Mouse (Mus musculus): Measurements from ENCODE around the gene Ntpcr. TPM values are rescaled to one million over a fixed set of nuclear protein-coding genes. Genes with fewer than 3 reads are reported as not detected.

The Ntpcr gene
- polyA plus RNA-seq, 1 experiment from 2014 or later: 31.4 TPM

GRCm38 (mm10) chr8:125740655-125741054 is 10.9 kb downstream of the Ntpcr start:
- Histone ChIP-seq H3K27me3 (ENCODE audit: control insufficient read depth, insufficient read depth, low read depth, low read length) (no peaks in the 10 kb centered on the region), H3K4me1 (replicated peaks; ENCODE audit: control insufficient read depth, insufficient read depth, low read length) (peaks cover 4% of the 10 kb centered on the region), H3K27ac (ENCODE audit: low read length) (no peak overlapping the region), H3K4me3 (ENCODE audit: low read length) (no peak overlapping the region), H3K36me3 (ENCODE audit: control insufficient read depth, insufficient read depth, low read length) (no peaks in the 10 kb centered on the region), H3K4me2 (ENCODE audit: low read depth, low read length) (no peak overlapping the region), H3K9me3 (ENCODE audit: control insufficient read depth, low read length) (no peaks in the 10 kb centered on the region), H3K9ac (ENCODE audit: low read length) (no peak overlapping the region)
- ATAC-seq (ENCODE audit: low read depth): no peak
- WGBS: 85% methylated on average over 10 of the region's 10 CpGs

GRCm38 (mm10) chr8:125741377-125741776 is 11.6 kb downstream of the Ntpcr start:
- H3K4me1 ChIP-seq (replicated peaks; ENCODE audit: control insufficient read depth, insufficient read depth, low read length): peaks cover 4% of the 10 kb centered on the region
- no peaks in the 10 kb centered on the region for H3K9me3 ChIP-seq (ENCODE audit: control insufficient read depth, low read length)
- H3K36me3 ChIP-seq (ENCODE audit: control insufficient read depth, insufficient read depth, low read length): no peaks in the 10 kb centered on the region
- H3K27ac ChIP-seq (ENCODE audit: low read length): peak overlapping the region; percentile 69
- no peak overlapping the region for H3K4me2 ChIP-seq (ENCODE audit: low read depth, low read length)
- H3K27me3 ChIP-seq (ENCODE audit: control insufficient read depth, insufficient read depth, low read depth, low read length): no peaks in the 10 kb centered on the region
- peak overlapping the region; percentile 22; the same call in 1 of the 2 replicates for H3K9ac ChIP-seq (ENCODE audit: low read length)
- H3K4me3 ChIP-seq (ENCODE audit: low read length): no peak overlapping the region
- ATAC-seq (ENCODE audit: low read depth): 0 out of 2 replicates have a peak, but pooled peaks have one; percentile 24
- 52% methylated on average over 5 of the region's 5 CpGs for WGBS

- WGBS: 19% methylated on average over 2 of the region's 2 CpGs
- peak overlapping the region; percentile 69 for H3K27ac ChIP-seq (ENCODE audit: low read length)
- H3K4me3 ChIP-seq (ENCODE audit: low read length): no peak overlapping the region
- H3K4me2 ChIP-seq (ENCODE audit: low read depth, low read length): no peak overlapping the region
- H3K4me1 ChIP-seq (replicated peaks; ENCODE audit: control insufficient read depth, insufficient read depth, low read length): peaks cover 4% of the 10 kb centered on the region
- no peak overlapping the region for H3K9ac ChIP-seq (ENCODE audit: low read length)
- H3K9me3 ChIP-seq (ENCODE audit: control insufficient read depth, low read length): no peaks in the 10 kb centered on the region
- peak; percentile 91 for ATAC-seq (ENCODE audit: low read depth)
- 0 out of 2 replicates have a peak, but pooled peaks cover 2% of the 10 kb centered on the region for H3K36me3 ChIP-seq (ENCODE audit: control insufficient read depth, insufficient read depth, low read length)
- no peaks in the 10 kb centered on the region for H3K27me3 ChIP-seq (ENCODE audit: control insufficient read depth, insufficient read depth, low read depth, low read length)
These were observed 12.1 kb downstream of the Ntpcr start for GRCm38 (mm10) chr8:125741855-125742254.

GRCm38 (mm10) chr8:125742406-125742805 is 12.6 kb downstream of the Ntpcr start:
- H3K4me1 ChIP-seq (replicated peaks; ENCODE audit: control insufficient read depth, insufficient read depth, low read length): peaks cover 4% of the 10 kb centered on the region
- H3K4me2 ChIP-seq (ENCODE audit: low read depth, low read length): no peak overlapping the region
- no peaks in the 10 kb centered on the region for H3K9me3 ChIP-seq (ENCODE audit: control insufficient read depth, low read length)
- H3K27me3 ChIP-seq (ENCODE audit: control insufficient read depth, insufficient read depth, low read depth, low read length): no peaks in the 10 kb centered on the region
- peak overlapping the region; percentile 45; the same call in 1 of the 2 replicates for H3K27ac ChIP-seq (ENCODE audit: low read length)
- 0 out of 2 replicates have a peak, but pooled peaks cover 2% of the 10 kb centered on the region for H3K36me3 ChIP-seq (ENCODE audit: control insufficient read depth, insufficient read depth, low read length)
- no peak overlapping the region for H3K9ac ChIP-seq (ENCODE audit: low read length)
- H3K4me3 ChIP-seq (ENCODE audit: low read length): no peak overlapping the region
- 52% methylated on average over 8 of the region's 8 CpGs for WGBS
- ATAC-seq (ENCODE audit: low read depth): peak; percentile 31; the same call in 1 of the 2 replicates

DNA sequence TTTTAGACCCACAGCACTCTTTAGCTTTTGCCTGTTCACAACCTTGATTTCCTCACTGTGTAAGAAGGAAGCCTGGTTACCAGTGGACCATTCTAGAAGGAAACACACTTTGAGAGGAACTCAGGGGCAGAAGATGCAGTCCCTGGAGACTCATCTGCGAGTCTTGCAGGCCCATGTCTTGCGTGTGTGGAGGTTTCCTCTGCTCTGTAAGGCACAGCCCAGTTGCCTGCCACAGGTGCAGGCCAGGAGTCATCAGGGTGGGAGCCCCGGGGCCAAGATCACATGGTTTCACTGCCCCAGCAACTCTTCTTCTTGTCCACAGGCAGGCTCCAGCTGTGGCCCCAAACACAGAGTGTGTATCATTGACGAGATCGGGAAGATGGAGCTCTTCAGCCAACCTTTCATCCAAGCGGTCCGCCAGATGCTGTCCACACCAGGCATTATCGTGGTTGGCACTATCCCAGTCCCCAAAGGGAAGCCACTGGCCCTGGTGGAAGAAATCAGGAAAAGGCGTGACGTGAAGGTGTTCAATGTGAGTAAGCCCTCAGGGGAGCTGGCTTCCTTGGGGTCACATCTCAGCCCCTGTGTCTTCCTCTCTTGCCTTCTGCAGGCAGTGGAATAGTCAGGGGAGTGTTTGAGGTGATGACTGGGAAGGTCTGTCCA is 15.3 kb downstream of the Ntpcr start:
- Histone ChIP-seq H3K27ac (ENCODE audit: low read length) (no peak overlapping the region), H3K27me3 (ENCODE audit: control insufficient read depth, insufficient read depth, low read depth, low read length) (no peaks in the 10 kb centered on the region), H3K36me3 (ENCODE audit: control insufficient read depth, insufficient read depth, low read length) (0 out of 2 replicates have a peak, but pooled peaks cover 2% of the 10 kb centered on the region), H3K4me3 (ENCODE audit: low read length) (no peak overlapping the region), H3K9ac (ENCODE audit: low read length) (no peak overlapping the region), H3K9me3 (ENCODE audit: control insufficient read depth, low read length) (no peaks in the 10 kb centered on the region), H3K4me1 (replicated peaks; ENCODE audit: control insufficient read depth, insufficient read depth, low read length) (peaks cover 4% of the 10 kb centered on the region), H3K4me2 (ENCODE audit: low read depth, low read length) (no peak overlapping the region)
- 90% methylated on average over 10 of the region's 10 CpGs for WGBS
- ATAC-seq (ENCODE audit: low read depth): no peak

- WGBS: 56% methylated on average over 8 of the region's 8 CpGs
- Histone ChIP-seq H3K4me2 (ENCODE audit: low read depth, low read length) (no peak overlapping the region), H3K9ac (ENCODE audit: low read length) (no peak overlapping the region), H3K27ac (ENCODE audit: low read length) (no peak overlapping the region), H3K36me3 (ENCODE audit: control insufficient read depth, insufficient read depth, low read length) (0 out of 2 replicates have a peak, but pooled peaks cover 2% of the 10 kb centered on the region), H3K27me3 (ENCODE audit: control insufficient read depth, insufficient read depth, low read depth, low read length) (no peaks in the 10 kb centered on the region), H3K4me3 (ENCODE audit: low read length) (no peak overlapping the region), H3K9me3 (ENCODE audit: control insufficient read depth, low read length) (no peaks in the 10 kb centered on the region), H3K4me1 (replicated peaks; ENCODE audit: control insufficient read depth, insufficient read depth, low read length) (peaks cover 8% of the 10 kb centered on the region)
- ATAC-seq (ENCODE audit: low read depth): no peak
These were observed 17.6 kb downstream of the Ntpcr start for GRCm38 (mm10) chr8:125747390-125747789.

DNA sequence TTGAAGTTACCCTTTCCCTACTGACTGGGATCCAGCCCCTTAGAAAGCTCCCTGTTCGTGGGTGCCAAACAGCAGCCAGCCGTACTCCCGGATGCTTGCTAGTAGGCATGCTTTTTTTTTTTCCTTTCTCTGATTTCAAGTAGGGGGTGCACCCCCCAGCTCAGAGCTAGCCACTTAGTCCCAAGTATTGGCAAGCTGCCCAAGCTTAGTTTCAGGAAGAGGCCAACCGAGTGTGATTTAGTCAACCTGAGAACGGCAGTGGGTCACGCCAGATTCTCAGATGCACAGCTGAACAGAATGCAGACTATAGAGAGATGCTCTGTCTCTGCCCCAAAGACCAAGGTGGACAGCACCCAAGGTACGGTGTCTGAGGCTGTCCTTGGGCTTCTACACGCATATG is 21.1 kb downstream of the Ntpcr start:
- ATAC-seq (ENCODE audit: low read depth): peak; percentile 63; the same call in 1 of the 2 replicates
- no peak overlapping the region for H3K9ac ChIP-seq (ENCODE audit: low read length)
- H3K4me3 ChIP-seq (ENCODE audit: low read length): no peak overlapping the region
- peaks cover 8% of the 10 kb centered on the region for H3K4me1 ChIP-seq (replicated peaks; ENCODE audit: control insufficient read depth, insufficient read depth, low read length)
- no peak overlapping the region for H3K27ac ChIP-seq (ENCODE audit: low read length)
- no peaks in the 10 kb centered on the region for H3K9me3 ChIP-seq (ENCODE audit: control insufficient read depth, low read length)
- H3K27me3 ChIP-seq (ENCODE audit: control insufficient read depth, insufficient read depth, low read depth, low read length): no peaks in the 10 kb centered on the region
- 0 out of 2 replicates have a peak, but pooled peaks cover 2% of the 10 kb centered on the region for H3K36me3 ChIP-seq (ENCODE audit: control insufficient read depth, insufficient read depth, low read length)
- WGBS: 23% methylated on average over 8 of the region's 8 CpGs
- no peak overlapping the region for H3K4me2 ChIP-seq (ENCODE audit: low read depth, low read length)

DNA sequence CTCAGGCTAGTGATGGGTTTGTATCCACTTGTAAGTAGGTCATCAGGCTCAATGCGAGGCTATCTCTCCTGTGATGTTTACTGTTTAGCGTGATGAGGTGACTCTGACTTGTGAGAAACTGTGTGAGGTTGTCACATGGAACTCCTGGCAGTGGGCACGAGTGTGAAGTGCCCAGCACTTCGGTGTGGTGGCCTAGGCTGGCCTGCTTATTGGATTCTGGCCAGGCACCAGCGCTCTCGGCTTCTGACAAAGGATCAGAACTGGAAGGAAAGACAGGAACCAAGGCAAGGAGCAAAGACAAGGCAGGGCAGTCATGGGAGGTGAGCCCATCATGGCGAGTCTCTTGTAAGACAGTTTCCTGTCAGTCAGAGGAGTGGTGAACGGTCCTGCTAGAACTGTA is 26.1 kb downstream of the Ntpcr start:
- Histone ChIP-seq H3K36me3 (ENCODE audit: control insufficient read depth, insufficient read depth, low read length) (no peaks in the 10 kb centered on the region), H3K4me3 (ENCODE audit: low read length) (no peak overlapping the region), H3K9ac (ENCODE audit: low read length) (no peak overlapping the region), H3K27ac (ENCODE audit: low read length) (no peak overlapping the region), H3K27me3 (ENCODE audit: control insufficient read depth, insufficient read depth, low read depth, low read length) (no peaks in the 10 kb centered on the region), H3K9me3 (ENCODE audit: control insufficient read depth, low read length) (no peaks in the 10 kb centered on the region), H3K4me2 (ENCODE audit: low read depth, low read length) (no peak overlapping the region), H3K4me1 (replicated peaks; ENCODE audit: control insufficient read depth, insufficient read depth, low read length) (peaks cover 11% of the 10 kb centered on the region)
- 49% methylated on average over 8 of the region's 8 CpGs for WGBS
- ATAC-seq (ENCODE audit: low read depth): no peak

- whole genome bisulfite sequencing: 41% methylated on average over 9 of the region's 9 CpGs
- Histone ChIP-seq H3K27ac (ENCODE audit: low read length) (no peak overlapping the region), H3K36me3 (ENCODE audit: control insufficient read depth, insufficient read depth, low read length) (no peaks in the 10 kb centered on the region), H3K4me2 (ENCODE audit: low read depth, low read length) (no peak overlapping the region), H3K9me3 (ENCODE audit: control insufficient read depth, low read length) (no peaks in the 10 kb centered on the region), H3K27me3 (ENCODE audit: control insufficient read depth, insufficient read depth, low read depth, low read length) (no peaks in the 10 kb centered on the region), H3K4me3 (ENCODE audit: low read length) (no peak overlapping the region), H3K9ac (ENCODE audit: low read length) (peak overlapping the region; percentile 22; the same call in 1 of the 2 replicates), H3K4me1 (replicated peaks; ENCODE audit: control insufficient read depth, insufficient read depth, low read length) (peaks cover 9% of the 10 kb centered on the region; the same call in 1 of the 2 replicates)
- ATAC-seq (ENCODE audit: low read depth): peak; percentile 59
These were observed 26.8 kb downstream of the Ntpcr start for GRCm38 (mm10) chr8:125756391-125757105.

Measured in lung, embryonic 16.5 days (tissue).